In the genomic region with DNA sequence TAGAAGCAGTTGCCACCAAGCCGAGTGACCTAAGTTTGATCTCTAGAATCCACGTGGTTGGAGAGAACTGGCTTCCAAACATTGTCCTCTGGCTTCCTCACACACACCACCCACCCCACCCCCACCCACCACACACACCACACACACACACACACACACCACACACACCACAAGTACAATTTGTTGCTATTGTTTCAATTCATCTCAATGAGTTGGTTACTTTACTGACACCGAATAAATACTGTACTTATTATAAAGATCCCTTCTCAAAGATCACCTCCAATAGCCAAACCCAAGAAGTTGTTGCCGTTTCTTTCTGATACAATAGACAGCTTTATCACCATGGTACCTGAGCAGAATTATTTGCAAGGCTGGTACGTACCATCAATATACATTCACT, we compare ENCODE assay signal across 12 mouse cellular contexts. TPM values are rescaled to one million over a fixed set of nuclear protein-coding genes. Genes with fewer than 3 reads are reported as not detected.
DNase-seq lines count a peak whose midpoint lies in the region; ATAC-seq and TF ChIP-seq lines count a peak whose summit lies in the region.
"Had no signal": no experiment of that assay in that cellular context is flagged by ENCODE, and none has a peak within 500 bp of the region (broad histone marks: within the 10 kb centered on the region; RNA-seq: fewer than 3 reads in every experiment).

A gene (minus strand): TSS at position 101 of the 400 bp plus-strand sequence.

- no peak for ATAC-seq in heart, embryonic 13.5 days (ENCODE audit: extremely low read depth, insufficient number of reproducible peaks, low FRiP score, low TSS enrichment)
- no peak for ATAC-seq in forebrain, embryonic 15.5 days (replicated peaks)
- ATAC-seq in erythroblast, adult 5-6 weeks (replicated peaks; ENCODE audit: low FRiP score, poor library complexity, severe bottlenecking) = no peak
- ATAC-seq: inflammation-experienced regulatory T-cells, adult 6 months had no signal

- peaks cover 13% of the 10 kb centered on the region for H3K4me1 ChIP-seq in heart, embryonic 13.5 days
- peaks cover 26% of the 10 kb centered on the region for H3K4me1 ChIP-seq in E14TG2a.4 (replicated peaks; ENCODE audit: low read depth, low read length)
- H3K4me1 ChIP-seq in forebrain, embryonic 15.5 days = peaks cover 23% of the 10 kb centered on the region

- no peak for DNase-seq in heart, postnatal 14 days
- no peak for DNase-seq in left cerebral cortex, postnatal 36 days (ENCODE audit: low spot score in 2 of 2)
- no peak for DNase-seq in right cerebral cortex, adult 18-20 months
- DNase-seq in adrenal gland, adult 18-20 months (ENCODE audit: low spot score in 2 of 2) = no peak
- DNase-seq: adrenal gland, adult 2 months; right cerebral cortex, postnatal 4 days had no signal

- H3K27ac ChIP-seq in heart, embryonic 13.5 days (replicated peaks) = no peak within 1 kb of the TSS
- H3K27ac ChIP-seq in forebrain, embryonic 15.5 days (replicated peaks) = no peak within 1 kb of the TSS

- no peak within 1 kb of the TSS for H3K9ac ChIP-seq in heart, embryonic 13.5 days
- H3K9ac ChIP-seq in forebrain, embryonic 15.5 days (replicated peaks) = no peak within 1 kb of the TSS

- peaks cover 67% of the 10 kb centered on the region for H3K27me3 ChIP-seq in heart, embryonic 13.5 days (replicated peaks)
- H3K27me3 ChIP-seq in E14TG2a.4 (ENCODE audit: insufficient read depth, low read length) = peaks cover 34% of the 10 kb centered on the region
- peaks cover 46% of the 10 kb centered on the region for H3K27me3 ChIP-seq in forebrain, embryonic 15.5 days

- peak within 1 kb of the TSS; percentile 49 for H3K4me3 ChIP-seq in heart, embryonic 13.5 days
- peak within 1 kb of the TSS; percentile 79 for H3K4me3 ChIP-seq in E14TG2a.4 (replicated peaks; ENCODE audit: low read length)
- peak within 1 kb of the TSS; percentile 38 for H3K4me3 ChIP-seq in forebrain, embryonic 15.5 days

- no peak for TF ChIP-seq CTCF in E14TG2a.4 (conservative IDR thresholded peaks at IDR 0.05; ENCODE audit: low read length)

- H3K4me2 ChIP-seq in heart, embryonic 13.5 days = peak within 1 kb of the TSS; percentile 70
- H3K4me2 ChIP-seq in forebrain, embryonic 15.5 days (replicated peaks) = peak within 1 kb of the TSS; percentile 68; the same call in 1 of the 2 replicates

- 74% methylated on average over 5 of the region's 5 CpGs for WGBS in heart, embryonic 13.5 days
- 79% methylated on average over 5 of the region's 5 CpGs for WGBS in forebrain, embryonic 15.5 days

- intact Hi-C loops in heart, postnatal 14 days (cut with DNase I) = no loop called here
- intact Hi-C loops in left cerebral cortex, postnatal 36 days (cut with DNase I) = no loop called here

- no peaks in the 10 kb centered on the region for H3K36me3 ChIP-seq in heart, embryonic 13.5 days
- H3K36me3 ChIP-seq in E14TG2a.4 (ENCODE audit: insufficient read depth, low read length) = no peaks in the 10 kb centered on the region
- H3K36me3 ChIP-seq in forebrain, embryonic 15.5 days = no peaks in the 10 kb centered on the region

- H3K9me3 ChIP-seq in heart, embryonic 13.5 days = no peaks in the 10 kb centered on the region
- no peaks in the 10 kb centered on the region for H3K9me3 ChIP-seq in E14TG2a.4 (ENCODE audit: low read length)
- H3K9me3 ChIP-seq in forebrain, embryonic 15.5 days = no peaks in the 10 kb centered on the region

RNA-seq across cellular contexts. Expression of the gene that starts here (rescaled TPM):
- not detected in 2 replicates for polyA plus RNA-seq in heart, embryonic 13.5 days (2015; fragmentation: Nextera tagmentation; extraction: Ambion mirVana)
- not detected for total RNA-seq in heart, postnatal 14 days (2021)
- polyA plus RNA-seq in forebrain, embryonic 15.5 days (2015; fragmentation: Nextera tagmentation; extraction: Ambion mirVana) = 0.32 and 1.3 TPM in 2 replicates
- 10 to 100 TPM; 19.9 to 22.2 TPM for total RNA-seq in left cerebral cortex, postnatal 36 days (2021)
- not detected in 2 replicates for total RNA-seq in erythroblast, adult 5-6 weeks (2015; ENCODE audit: low replicate concordance)
- total RNA-seq in erythroblast, adult 5-6 weeks (2017; ENCODE audit: low replicate concordance) = not detected in 2 replicates
- total RNA-seq in adrenal gland, adult 18-20 months (2021) = not detected
- total RNA-seq: adrenal gland, adult 2 months; megakaryocyte-erythroid progenitor cell, adult 5-6 weeks had no signal
- polyA plus RNA-seq: inflammation-experienced regulatory T-cells, adult 6 months had no signal

Comparison
In these comparisons a context has a peak if more than half of its experiments do, and no peak if none do; other contexts are left out.
1. RNA of the gene that starts here (total RNA-seq): 19.9 to 22.2 TPM in left cerebral cortex, postnatal 36 days; not detected in adrenal gland, adult 18-20 months, not detected in heart, postnatal 14 days and not detected in erythroblast, adult 5-6 weeks; every median in the first group is over 10 times any median in the second.
2. Peak in every context shown above with its lines, with median percentiles within 50 percentile points of each other: H3K4me3 ChIP-seq.